Mouse (Mus musculus) megakaryocyte, embryonic 14.5 days (primary cell): ENCODE results near the gene Csk.

ENCODE experiments used
- FLI1 ChIP-seq: IDR thresholded peaks from 2 replicates; pipeline ENCODE4 v1.6.1; 2012; ENCODE audit warnings: low read length, inconsistent platforms, mixed read lengths
- GATA1 ChIP-seq: IDR thresholded peaks from 3 replicates; pipeline ENCODE4 v1.6.1; 2012; ENCODE audit warnings: mixed read lengths, low read length, inconsistent platforms, borderline replicate concordance

DNA sequence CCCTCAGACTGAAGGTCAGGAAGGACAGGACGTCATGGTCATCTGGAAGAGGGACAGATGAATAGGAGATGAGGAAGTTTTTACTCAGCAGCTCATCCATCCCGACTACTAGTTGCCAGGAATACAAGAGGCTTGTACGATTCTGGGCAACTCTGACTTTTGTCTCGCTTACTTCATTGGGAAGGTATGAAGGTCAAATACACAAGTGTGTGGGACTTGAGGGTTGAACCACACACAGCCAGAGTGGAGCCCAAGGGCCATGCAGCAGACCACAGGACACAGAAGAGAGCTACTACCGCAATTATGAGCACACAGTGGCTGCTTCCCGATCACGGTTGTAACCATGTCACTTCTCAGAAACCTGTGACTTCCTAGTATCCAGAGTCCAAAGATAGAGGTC lies 40.8 kb downstream of the Csk start:
- TF ChIP-seq GATA1: no peak
- TF ChIP-seq FLI1: no peak
